15 mouse cellular contexts compared by ENCODE assay signal in genomic region chr15:19863979-19864378, GRCm38 (mm10).
"Had no signal": no experiment of that assay in that cellular context is flagged by ENCODE, and none has a peak within 500 bp of the region (broad histone marks: within the 10 kb centered on the region; RNA-seq: fewer than 3 reads in every experiment).

No protein-coding gene starts in this region.

- H3K9me3 ChIP-seq: neural tube, embryonic 15.5 days; stomach, embryonic 15.5 days had no signal

- H3K4me2 ChIP-seq: neural tube, embryonic 15.5 days; stomach, embryonic 15.5 days had no signal

- H3K4me1 ChIP-seq: neural tube, embryonic 15.5 days; stomach, embryonic 15.5 days had no signal

- H3K9ac ChIP-seq: neural tube, embryonic 15.5 days; stomach, embryonic 15.5 days had no signal

- H3K27ac ChIP-seq: neural tube, embryonic 15.5 days; stomach, embryonic 15.5 days; stomach, postnatal 0 days had no signal

- DNase-seq: retina, postnatal 1 day; right cerebral cortex, adult 18-20 months; right cerebral cortex, postnatal 14 days; right cerebral cortex, postnatal 25 days; right cerebral cortex, postnatal 4 days; spleen, adult 18-20 months; thymus, adult 18-20 months; thymus, adult 2 months; thymus, postnatal 14 days; thymus, postnatal 25 days; thymus, postnatal 36 days; thymus, postnatal 4 days had no signal

- H3K36me3 ChIP-seq: neural tube, embryonic 15.5 days; stomach, embryonic 15.5 days had no signal

- H3K4me3 ChIP-seq: neural tube, embryonic 15.5 days; stomach, embryonic 15.5 days had no signal

- H3K27me3 ChIP-seq: neural tube, embryonic 15.5 days; stomach, embryonic 15.5 days had no signal
